Mouse (Mus musculus) liver, postnatal 0 days (tissue): ENCODE measurements around the gene Sac3d1.

Experiments
- CTCF ChIP-seq: sonication (generic); IDR thresholded peaks from 2 replicates; pipeline ENCODE4 v1.5.1; 2016; ENCODE audit warnings: antibody characterized with exemption, low read depth
- EP300 ChIP-seq: IDR thresholded peaks from 2 replicates; pipeline ENCODE4 v1.6.1; 2016; ENCODE audit warnings: antibody characterized with exemption, low read depth, mild to moderate bottlenecking

- TF ChIP-seq CTCF (no peak), EP300 (no peak)
These were observed 5.3 kb downstream of the Sac3d1 start for GRCm38 (mm10) chr19:6113116-6113515.
